ENCODE assay signal across 9 mouse cellular contexts in genomic region chr11:75540710-75541581, GRCm38 (mm10). TPM values are rescaled to one million over a fixed set of nuclear protein-coding genes. Genes with fewer than 3 reads are reported as not detected.
DNase-seq lines count a peak whose midpoint lies in the region; ATAC-seq and TF ChIP-seq lines count a peak whose summit lies in the region.
"Had no signal": no experiment of that assay in that cellular context is flagged by ENCODE, and none has a peak within 500 bp of the region (broad histone marks: within the 10 kb centered on the region; RNA-seq: fewer than 3 reads in every experiment).

No protein-coding gene starts in this region.

- H3K36me3 ChIP-seq in heart, postnatal 0 days (replicated peaks; ENCODE audit: control insufficient read depth, insufficient read depth, low read length) = no peaks in the 10 kb centered on the region
- no peaks in the 10 kb centered on the region; the same call in 1 of the 2 replicates for H3K36me3 ChIP-seq in liver, adult 2 months (ENCODE audit: control insufficient read depth, insufficient read depth, low read length)
- H3K36me3 ChIP-seq: limb, embryonic 13.5 days had no signal

- peak overlapping the region; percentile 59; the same call in 1 of the 2 replicates for H3K27ac ChIP-seq in heart, postnatal 0 days (ENCODE audit: low read depth)
- peak overlapping the region; percentile 25; the same call in 1 of the 2 replicates for H3K27ac ChIP-seq in liver, adult 2 months (replicated peaks; ENCODE audit: insufficient read depth, low read depth, low read length)
- H3K27ac ChIP-seq: limb, embryonic 13.5 days had no signal

- TF ChIP-seq CTCF in heart, postnatal 0 days (IDR thresholded peaks at IDR 0.05; ENCODE audit: low read depth) = no peak
- no peak for TF ChIP-seq CTCF in brain, embryonic 14.5 days (IDR thresholded peaks at IDR 0.05; ENCODE audit: borderline replicate concordance, extremely low read depth, insufficient read depth, insufficient read length)
- no peak for TF ChIP-seq CTCF in liver, adult 2 months (IDR thresholded peaks at IDR 0.05; ENCODE audit: low read depth, low read length)

- no peak overlapping the region for H3K9ac ChIP-seq in heart, postnatal 0 days (replicated peaks; ENCODE audit: low read depth, low read length)
- no peak overlapping the region for H3K9ac ChIP-seq in liver, adult 2 months (ENCODE audit: low read depth, low read length)
- H3K9ac ChIP-seq: limb, embryonic 13.5 days had no signal

- no peak for ATAC-seq in heart, postnatal 0 days (ENCODE audit: insufficient read depth, low read depth)

- no peak for TF ChIP-seq POLR2A in brain, embryonic 14.5 days (IDR thresholded peaks at IDR 0.05; ENCODE audit: borderline replicate concordance, extremely low read depth, insufficient read depth, insufficient read length, poor library complexity, severe bottlenecking)
- no peak for TF ChIP-seq POLR2A in liver, adult 2 months (IDR thresholded peaks at IDR 0.05; ENCODE audit: extremely low read depth, insufficient read depth, low read length)

- no peaks in the 10 kb centered on the region for H3K9me3 ChIP-seq in heart, postnatal 0 days (replicated peaks; ENCODE audit: control insufficient read depth, low read length)
- H3K9me3 ChIP-seq: limb, embryonic 13.5 days had no signal

- H3K79me2 ChIP-seq in liver, adult 2 months (ENCODE audit: control insufficient read depth, insufficient read depth, low read length) = no peaks in the 10 kb centered on the region

- H3K4me1 ChIP-seq in heart, postnatal 0 days (ENCODE audit: control insufficient read depth, insufficient read depth) = peaks cover 18% of the 10 kb centered on the region
- no peaks in the 10 kb centered on the region for H3K4me1 ChIP-seq in liver, adult 2 months (ENCODE audit: control insufficient read depth, insufficient read depth, low read length)

- WGBS in heart, postnatal 0 days = 58% methylated on average over 19 of the region's 19 CpGs
- 69% methylated on average over 19 of the region's 19 CpGs for WGBS in liver, adult 2 months

- H3K27me3 ChIP-seq in heart, postnatal 0 days (ENCODE audit: control insufficient read depth, insufficient read depth, low read length) = no peaks in the 10 kb centered on the region
- H3K27me3 ChIP-seq in liver, adult 2 months (ENCODE audit: control insufficient read depth, insufficient read depth, low read length) = no peaks in the 10 kb centered on the region
- H3K27me3 ChIP-seq: limb, embryonic 13.5 days had no signal

- intact Hi-C loops in heart, postnatal 10 days (cut with DNase I) = no loop called here
- intact Hi-C loops in left cerebral cortex, postnatal 4 days (cut with DNase I) = no loop called here

- H3K4me2 ChIP-seq in heart, postnatal 0 days (ENCODE audit: low read depth, low read length) = no peak overlapping the region; the same call in 1 of the 2 replicates
- H3K4me2 ChIP-seq: limb, embryonic 13.5 days had no signal

- no peak for DNase-seq in heart, postnatal 0 days (ENCODE audit: low spot score)
- DNase-seq in heart, postnatal 10 days = no peak
- DNase-seq in CD4-positive, CD25-positive, alpha-beta regulatory T cell, adult 2 months (ENCODE audit: low read depth, low spot score) = peak; percentile 65
- peak; percentile 55 for DNase-seq in brain, embryonic 14.5 days (ENCODE audit: low read depth)
- peak; percentile 28 for DNase-seq in liver, adult 2 months (ENCODE audit: extremely low read depth, low read depth, low spot score)
- DNase-seq in yolk sac, embryonic 10.5 days (ENCODE audit: low spot score) = peak; percentile 54
- DNase-seq in left cerebral cortex, postnatal 4 days = no peak
- DNase-seq in gastrocnemius, postnatal 25 days = no peak

- H3K4me3 ChIP-seq in heart, postnatal 0 days (ENCODE audit: low read depth, low read length) = no peak overlapping the region
- H3K4me3 ChIP-seq in liver, adult 2 months (ENCODE audit: insufficient read depth, low read depth, low read length) = no peak overlapping the region
- H3K4me3 ChIP-seq: limb, embryonic 13.5 days had no signal

- no peak for TF ChIP-seq EP300 in heart, postnatal 0 days (IDR thresholded peaks at IDR 0.05; ENCODE audit: low read depth)

RNA-seq across cellular contexts. Expression of gene Slc43a2, which starts 9.5 kb away (rescaled TPM):
- 3.6 and 6.0 TPM in 2 replicates for total RNA-seq in heart, postnatal 0 days (2014; rRNA removed; ENCODE audit: low replicate concordance)
- 4.5 and 4.8 TPM in 2 replicates for polyA plus RNA-seq in heart, postnatal 0 days (2015; fragmentation: Nextera tagmentation; extraction: Ambion mirVana)
- 10 to 100 TPM; 14.2 to 17.3 TPM for total RNA-seq in heart, postnatal 10 days (2021)
- polyA plus RNA-seq in brain, embryonic 14.5 days (2012; rRNA removed) = 28.4 and 32.4 TPM in 2 replicates
- total RNA-seq in liver, adult 2 months (2014; rRNA removed) = 4.1 and 8.9 TPM in 2 replicates
- polyA plus RNA-seq in liver, adult 2 months (2012; rRNA removed) = 5.2 and 8.0 TPM in 2 replicates
- 10 to 100 TPM; 43.5 to 51.1 TPM for total RNA-seq in left cerebral cortex, postnatal 4 days (2021)
- 10 to 100 TPM; 23.5 to 26.8 TPM for total RNA-seq in gastrocnemius, postnatal 25 days (2021)

RNA-seq across cellular contexts. Expression of gene Scarf1, which starts 27.6 kb away (rescaled TPM):
- 20.2 and 21.6 TPM in 2 replicates for total RNA-seq in heart, postnatal 0 days (2014; rRNA removed; ENCODE audit: low replicate concordance)
- 9.6 and 10.0 TPM in 2 replicates for polyA plus RNA-seq in heart, postnatal 0 days (2015; fragmentation: Nextera tagmentation; extraction: Ambion mirVana)
- 10 to 100 TPM; 15.9 to 17.8 TPM for total RNA-seq in heart, postnatal 10 days (2021)
- polyA plus RNA-seq in brain, embryonic 14.5 days (2012; rRNA removed) = 5.3 and 5.9 TPM in 2 replicates
- total RNA-seq in liver, adult 2 months (2014; rRNA removed) = 5.8 and 7.5 TPM in 2 replicates
- 10.3 and 16.9 TPM in 2 replicates for polyA plus RNA-seq in liver, adult 2 months (2012; rRNA removed)
- total RNA-seq in left cerebral cortex, postnatal 4 days (2021) = 1 to 10 TPM; 3.0 to 3.5 TPM
- 1 to 10 TPM; 3.2 to 4.7 TPM for total RNA-seq in gastrocnemius, postnatal 25 days (2021)

RNA-seq across cellular contexts. Expression of gene Rilp, which starts 31.1 kb away (rescaled TPM):
- 41.5 and 50.8 TPM in 2 replicates for total RNA-seq in heart, postnatal 0 days (2014; rRNA removed; ENCODE audit: low replicate concordance)
- 27.1 and 30.2 TPM in 2 replicates for polyA plus RNA-seq in heart, postnatal 0 days (2015; fragmentation: Nextera tagmentation; extraction: Ambion mirVana)
- total RNA-seq in heart, postnatal 10 days (2021) = 10 to 100 TPM; 32.2 to 34.5 TPM
- 1.0 and 1.5 TPM in 2 replicates for polyA plus RNA-seq in brain, embryonic 14.5 days (2012; rRNA removed)
- total RNA-seq in liver, adult 2 months (2014; rRNA removed) = 23.0 and 27.9 TPM in 2 replicates
- polyA plus RNA-seq in liver, adult 2 months (2012; rRNA removed) = 29.8 and 32.6 TPM in 2 replicates
- total RNA-seq in left cerebral cortex, postnatal 4 days (2021) = 1 to 10 TPM; 1.8 to 1.9 TPM
- total RNA-seq in gastrocnemius, postnatal 25 days (2021) = 10 to 100 TPM; 39.2 to 42.8 TPM

RNA-seq across cellular contexts. Expression of gene Pitpna, which starts 47.0 kb away (rescaled TPM):
- 58.4 and 59.6 TPM in 2 replicates for total RNA-seq in heart, postnatal 0 days (2014; rRNA removed; ENCODE audit: low replicate concordance)
- 74.0 and 76.8 TPM in 2 replicates for polyA plus RNA-seq in heart, postnatal 0 days (2015; fragmentation: Nextera tagmentation; extraction: Ambion mirVana)
- 100 to 1,000 TPM; 146 to 150 TPM for total RNA-seq in heart, postnatal 10 days (2021)
- 109 and 130 TPM in 2 replicates for polyA plus RNA-seq in brain, embryonic 14.5 days (2012; rRNA removed)
- total RNA-seq in liver, adult 2 months (2014; rRNA removed) = 19.7 and 21.0 TPM in 2 replicates
- polyA plus RNA-seq in liver, adult 2 months (2012; rRNA removed) = 24.6 and 28.9 TPM in 2 replicates
- 100 to 1,000 TPM; 249 to 259 TPM for total RNA-seq in left cerebral cortex, postnatal 4 days (2021)
- total RNA-seq in gastrocnemius, postnatal 25 days (2021) = 100 to 1,000 TPM; 123 to 168 TPM

RNA-seq across cellular contexts. Expression of gene Prpf8, which starts 54.3 kb away (rescaled TPM):
- 73.8 and 79.8 TPM in 2 replicates for total RNA-seq in heart, postnatal 0 days (2014; rRNA removed; ENCODE audit: low replicate concordance)
- polyA plus RNA-seq in heart, postnatal 0 days (2015; fragmentation: Nextera tagmentation; extraction: Ambion mirVana) = 15.2 and 17.0 TPM in 2 replicates
- total RNA-seq in heart, postnatal 10 days (2021) = 100 to 1,000 TPM; 103 to 109 TPM
- polyA plus RNA-seq in brain, embryonic 14.5 days (2012; rRNA removed) = 144 and 156 TPM in 2 replicates
- total RNA-seq in liver, adult 2 months (2014; rRNA removed) = 72.8 and 102 TPM in 2 replicates
- 59.4 and 63.3 TPM in 2 replicates for polyA plus RNA-seq in liver, adult 2 months (2012; rRNA removed)
- total RNA-seq in left cerebral cortex, postnatal 4 days (2021) = 100 to 1,000 TPM; 136 to 137 TPM
- 10 to 100 TPM; 56.9 to 59.4 TPM for total RNA-seq in gastrocnemius, postnatal 25 days (2021)

Comparison
In these comparisons a context has a peak if more than half of its experiments do, and no peak if none do; other contexts are left out.
1. DNase-seq: peak in CD4-positive, CD25-positive, alpha-beta regulatory T cell, adult 2 months (single experiment), brain, embryonic 14.5 days (single experiment), liver, adult 2 months (single experiment) and yolk sac, embryonic 10.5 days (single experiment); none in heart, postnatal 0 days (single experiment), heart, postnatal 10 days (0 of 2), left cerebral cortex, postnatal 4 days (single experiment) and gastrocnemius, postnatal 25 days (single experiment).